25 mouse cellular contexts compared by ENCODE assay signal in genomic region chr2:147627096-147627495, GRCm38 (mm10).
DNase-seq lines count a peak whose midpoint lies in the region; ATAC-seq lines count a peak whose summit lies in the region.
"Had no signal": no experiment of that assay in that cellular context is flagged by ENCODE, and none has a peak within 500 bp of the region (broad histone marks: within the 10 kb centered on the region; RNA-seq: fewer than 3 reads in every experiment).

No protein-coding gene starts in this region.

- H3K9me3 ChIP-seq in embryonic facial prominence, embryonic 14.5 days (ENCODE audit: control insufficient read depth, low read length): no peaks in the 10 kb centered on the region
- H3K9me3 ChIP-seq: embryonic facial prominence, embryonic 15.5 days; hindbrain, embryonic 13.5 days had no signal

- no peak overlapping the region for H3K27ac ChIP-seq in embryonic facial prominence, embryonic 14.5 days (replicated peaks; ENCODE audit: low read depth, low read length)
- H3K27ac ChIP-seq: embryonic facial prominence, embryonic 15.5 days; heart, adult 2 months; hindbrain, embryonic 13.5 days had no signal

- no peak overlapping the region for H3K9ac ChIP-seq in embryonic facial prominence, embryonic 14.5 days (ENCODE audit: low read depth, low read length)
- H3K9ac ChIP-seq: embryonic facial prominence, embryonic 15.5 days; forebrain, postnatal 0 days; hindbrain, embryonic 13.5 days had no signal

- ATAC-seq in embryonic facial prominence, embryonic 14.5 days (ENCODE audit: low read depth): no peak
- ATAC-seq: activated CD4-positive, CD25-positive, alpha-beta regulatory T cell, adult 4 months; CD4-positive, CD25-positive, alpha-beta regulatory T cell, adult 4 months; forebrain, embryonic 14.5 days; forebrain, postnatal 0 days; hindbrain, embryonic 16.5 days; inflammation-experienced regulatory T-cells, adult 6 months; intestine, embryonic 16.5 days had no signal

- H3K36me3 ChIP-seq in embryonic facial prominence, embryonic 14.5 days (ENCODE audit: control insufficient read depth, insufficient read depth, low read length): no peaks in the 10 kb centered on the region
- H3K36me3 ChIP-seq: embryonic facial prominence, embryonic 15.5 days; hindbrain, embryonic 13.5 days had no signal

- DNase-seq in heart, adult 11 months: peak; percentile 7
- DNase-seq in heart, adult 9 months (ENCODE audit: low spot score in 2 of 2): no peak
- DNase-seq in embryonic facial prominence, embryonic 14.5 days (ENCODE audit: low spot score): peak; percentile 38
- peak; percentile 50 for DNase-seq in hindlimb bud, embryonic 11.5 days (ENCODE audit: extremely low spot score, low read depth, low spot score)
- peak; percentile 24 for DNase-seq in mesoderm, embryonic 11.5 days (ENCODE audit: low read depth, low spot score)
- DNase-seq in lung, postnatal 10 days: no peak
- DNase-seq in urinary bladder, postnatal 36 days (ENCODE audit: low spot score in 2 of 2): no peak
- DNase-seq: adrenal gland, adult 8-10 months; adrenal gland, postnatal 25 days; cerebellum, adult 11-12 months; cerebellum, adult 8-10 months; cerebellum, postnatal 10 days; cerebellum, postnatal 36 days; forebrain, postnatal 0 days; gastrocnemius, postnatal 25 days; heart, adult 2 months had no signal

- 0 out of 2 replicates have a peak, but pooled peaks cover 3% of the 10 kb centered on the region for H3K27me3 ChIP-seq in embryonic facial prominence, embryonic 14.5 days (replicated peaks; ENCODE audit: control insufficient read depth, insufficient read depth, low read length)
- H3K27me3 ChIP-seq: embryonic facial prominence, embryonic 15.5 days; hindbrain, embryonic 13.5 days had no signal

- H3K4me2 ChIP-seq in embryonic facial prominence, embryonic 14.5 days (ENCODE audit: low read depth, low read length): no peak overlapping the region
- H3K4me2 ChIP-seq: embryonic facial prominence, embryonic 15.5 days; heart, embryonic 11.5 days; hindbrain, embryonic 13.5 days had no signal

- H3K4me3 ChIP-seq in embryonic facial prominence, embryonic 14.5 days (ENCODE audit: low read depth, low read length): no peak overlapping the region
- H3K4me3 ChIP-seq: embryonic facial prominence, embryonic 15.5 days; heart, adult 2 months; hindbrain, embryonic 13.5 days had no signal

- H3K4me1 ChIP-seq in embryonic facial prominence, embryonic 14.5 days (ENCODE audit: control insufficient read depth, insufficient read depth, low read length): peaks cover 5% of the 10 kb centered on the region; the same call in 1 of the 2 replicates
- H3K4me1 ChIP-seq: embryonic facial prominence, embryonic 15.5 days; hindbrain, embryonic 13.5 days had no signal

- 59% methylated on average over 5 of the region's 5 CpGs for WGBS in embryonic facial prominence, embryonic 14.5 days

Comparison
In these comparisons a context has a peak if more than half of its experiments do, and no peak if none do; other contexts are left out.
1. DNase-seq: peak in heart, adult 11 months (single experiment), embryonic facial prominence, embryonic 14.5 days (single experiment), hindlimb bud, embryonic 11.5 days (single experiment) and mesoderm, embryonic 11.5 days (single experiment); none in heart, adult 9 months (0 of 2), lung, postnatal 10 days (single experiment) and urinary bladder, postnatal 36 days (0 of 2).